Mouse (Mus musculus) gastrocnemius, adult 18-20 months (tissue): ENCODE measurements at regions not wholly inside any gene's neighbourhood (a gene's known extent, or its start where the extent isn't known, plus 50 kb on each side); places are given as distances from the start of the nearest gene placed in this dataset.
"Not testable (repeated sequence)": the region's sequence is repeated elsewhere in the genome, so short reads cannot be mapped to it uniquely, and the experiment has no call there.

Experiments used
- DNase-seq: peaks from one replicate; pipeline ENCODE4 v3.0.0; 2021; ENCODE audit warnings: low spot score

GRCm38 (mm10) chr12:18606126-18606525 is 91.8 kb downstream of the 5730507C01Rik start:
- peak; percentile 1 for DNase-seq

GRCm38 (mm10) chr12:18609835-18610234 is 95.5 kb downstream of the 5730507C01Rik start:
- DNase-seq, result peak; percentile 28

DNA sequence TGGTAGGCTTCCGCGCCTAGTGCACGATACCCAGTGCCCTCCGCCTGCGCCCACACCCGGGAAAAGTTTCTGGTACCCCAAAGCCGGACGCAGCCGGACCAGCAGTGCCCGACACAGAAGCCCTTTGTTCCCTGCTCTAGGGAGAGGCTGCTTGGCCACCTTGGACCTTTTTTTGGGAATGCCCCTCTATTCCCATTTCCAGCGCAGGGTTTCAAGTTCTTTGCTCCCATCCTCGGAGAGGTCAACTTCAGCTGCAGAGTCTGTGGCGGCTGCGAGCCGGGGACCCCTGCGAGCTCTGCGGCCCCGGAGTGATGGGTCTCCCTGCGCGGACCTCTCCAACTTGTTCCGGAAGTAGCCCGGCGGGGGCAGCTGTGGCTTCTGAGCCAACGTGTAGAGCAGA is 96.3 kb downstream of the 5730507C01Rik start:
- DNase-seq, result not testable (repeated sequence)
